Mouse (Mus musculus) heart, embryonic 14.5 days (tissue): ENCODE measurements around the gene Crip1. TPM values are rescaled to one million over a fixed set of nuclear protein-coding genes. Genes with fewer than 3 reads are reported as not detected.
A peak's percentile ranks its signal among the peaks of the same experiment; 100 is the strongest.

Source experiments
- ATAC-seq: fragments of 200-750 bp; cut with Nextera tagmentation; 2 replicates; pipeline ENCODE4 v1.8.0; 2017; ENCODE audit warnings: low read depth, moderate TSS enrichment; ENCODE audit not compliant: insufficient number of reproducible peaks, insufficient read depth, low FRiP score
- H3K27ac ChIP-seq, 2 experiments: fragments of 200-500 bp in 1 of 2; fragments of 300-500 bp in 1 of 2; sonication (generic) in 1 of 2; replicated peaks in 1 of 2; 2 replicates each; pipeline ENCODE4 v1.5.1; 2012 to 2014; ENCODE audit warnings: low read depth in 2 of 2, low read length in 2 of 2, control low read depth in 1 of 2, mild to moderate bottlenecking in 1 of 2, mixed read lengths in 1 of 2; ENCODE audit not compliant: control insufficient read depth in 1 of 2, insufficient read depth in 1 of 2
- H3K27me3 ChIP-seq: fragments of 300-500 bp; sonication (generic); 2 replicates; pipeline ENCODE4 v1.6.1; 2014; ENCODE audit warnings: mild to moderate bottlenecking, low read length, control low read depth; ENCODE audit not compliant: control insufficient read depth, insufficient read depth
- H3K36me3 ChIP-seq: fragments of 300-500 bp; sonication (generic); 2 replicates; pipeline ENCODE4 v1.6.1; 2014; ENCODE audit warnings: mild to moderate bottlenecking, control low read depth, low read length, mixed read lengths; ENCODE audit not compliant: control insufficient read depth, insufficient read depth
- H3K4me1 ChIP-seq, 2 experiments: fragments of 200-500 bp in 1 of 2; fragments of 300-500 bp in 1 of 2; sonication (generic) in 1 of 2; 2 replicates each; pipeline ENCODE4 v1.6.1; 2012 to 2014; ENCODE audit warnings: low read length in 2 of 2, control low read depth in 1 of 2, mixed read lengths in 1 of 2; ENCODE audit not compliant: control insufficient read depth in 2 of 2, insufficient read depth in 2 of 2
- H3K4me2 ChIP-seq: fragments of 300-500 bp; sonication (generic); 2 replicates; pipeline ENCODE4 v1.6.1; 2014; ENCODE audit warnings: mild to moderate bottlenecking, low read length
- H3K4me3 ChIP-seq, 2 experiments: fragments of 200-500 bp in 1 of 2; fragments of 300-500 bp in 1 of 2; sonication (generic) in 1 of 2; 2 replicates each; pipeline ENCODE4 v1.5.1; 2012 to 2014; ENCODE audit warnings: low read length in 2 of 2, mild to moderate bottlenecking in 2 of 2, control low read depth in 1 of 2, low read depth in 1 of 2, moderate library complexity in 1 of 2; ENCODE audit not compliant: control insufficient read depth in 1 of 2, insufficient read depth in 1 of 2
- H3K9ac ChIP-seq: fragments of 300-500 bp; sonication (generic); 2 replicates; pipeline ENCODE4 v1.6.1; 2014; ENCODE audit warnings: mild to moderate bottlenecking, low read length
- H3K9me3 ChIP-seq: fragments of 300-500 bp; sonication (generic); 2 replicates; pipeline ENCODE4 v1.6.1; 2016; ENCODE audit warnings: low read length, control low read depth; ENCODE audit not compliant: control insufficient read depth
- WGBS: fragments of 180-500 bp; shearing (Covaris S2); extraction: QIAGEN DNeasy Blood & Tissue Kit; methylation state at CpG from one replicate; pipeline ENCODE4 v1.1.7; 2014; 5-methylcytosine and 5-hydroxymethylcytosine counted together
- polyA plus RNA-seq: library from polyadenylated mRNA; unstranded; fragments of >200 nt; fragmentation: Nextera tagmentation; extraction: Ambion mirVana; gene quantifications from 2 replicates; pipeline ENCODE4 v1.2.1, GENCODE M21; 2014

Gene Crip1
- polyA plus RNA-seq, 1 experiment from 2014 or later, result 586 TPM

DNA sequence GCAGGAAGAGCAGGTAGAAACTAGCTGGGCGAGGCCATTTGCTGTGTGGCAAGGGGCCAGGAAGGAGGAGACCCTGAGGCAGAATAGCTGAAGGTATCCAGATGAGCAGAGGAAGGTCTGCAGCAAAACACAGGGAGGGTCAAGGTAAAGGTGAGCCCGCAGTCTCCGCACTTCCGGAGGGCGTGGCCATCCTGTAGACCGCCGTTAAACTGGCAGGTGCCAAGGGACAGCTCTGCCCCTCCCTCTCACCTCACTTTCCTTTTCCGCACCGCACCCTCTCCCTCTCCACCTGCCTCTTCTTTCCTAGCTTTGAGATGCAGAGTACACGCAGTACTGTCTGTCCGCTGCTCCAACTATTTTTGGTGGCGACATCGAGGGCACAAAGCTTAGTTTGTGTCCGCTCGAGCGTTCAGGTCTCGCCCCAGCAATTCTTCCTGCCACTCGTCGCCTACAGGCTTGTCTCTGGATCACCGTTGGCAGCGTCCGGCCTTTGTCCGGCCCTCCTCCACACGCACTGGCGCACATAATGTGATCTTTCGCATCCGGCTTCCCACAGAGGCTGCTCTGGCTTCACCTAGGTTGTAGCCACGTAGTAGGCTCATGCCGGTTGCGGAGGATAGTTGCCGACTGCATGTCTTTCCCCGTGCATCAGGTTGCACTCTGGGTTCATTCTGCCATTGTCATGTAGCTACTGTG is 9.1 kb downstream of the Crip1 start:
- Histone ChIP-seq H3K4me1 (peaks cover 25 to 35% of the 10 kb centered on the region in 2 experiments), H3K27me3 (no peaks in the 10 kb centered on the region), H3K4me3 (peak overlapping the region; percentile 41 to 61), H3K27ac (peak overlapping the region; percentile 83 to 84), H3K4me2 (peak overlapping the region; percentile 81), H3K36me3 (0 out of 2 replicates have a peak, but pooled peaks cover 3% of the 10 kb centered on the region), H3K9me3 (no peaks in the 10 kb centered on the region), H3K9ac (peak overlapping the region; percentile 78)
- WGBS, result 4% methylated on average over 32 of the region's 32 CpGs
- no peak for ATAC-seq

DNA sequence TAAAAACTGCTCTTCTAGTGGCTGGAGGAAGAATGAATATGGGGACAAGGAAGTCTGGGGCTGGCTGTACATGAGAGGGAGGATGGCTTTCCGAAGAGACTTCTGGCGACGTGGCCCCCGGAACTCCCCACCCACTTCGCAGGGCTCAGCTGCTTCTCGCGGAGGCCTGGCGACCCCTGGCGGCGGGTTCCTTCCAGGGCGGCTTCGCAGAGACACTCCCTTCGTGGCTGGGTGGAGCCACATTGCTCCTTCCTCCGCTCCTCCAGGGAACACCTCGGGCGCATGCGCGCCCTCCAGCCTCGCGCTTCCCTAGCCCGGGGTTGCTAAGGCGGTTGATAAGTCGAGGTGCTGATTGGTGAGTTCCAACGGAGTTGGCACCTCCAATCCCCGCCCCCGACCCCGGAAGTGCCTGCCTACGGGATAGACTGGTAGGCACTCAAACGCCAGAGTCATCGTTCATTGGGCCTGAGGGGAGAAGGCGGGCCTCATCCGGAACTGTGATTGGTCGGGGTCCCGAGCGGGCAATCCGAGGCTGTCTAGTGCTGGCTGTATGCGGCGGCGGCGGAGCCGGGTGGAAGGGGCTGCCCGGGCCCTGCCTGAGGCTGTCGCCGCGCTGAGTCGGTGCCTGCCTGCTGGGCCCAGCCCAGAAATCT is 9.9 kb downstream of the Crip1 start, which contains the start of gene Tedc1:
Gene Tedc1, plus strand, starts transcription at position 535 of the 653 bp plus-strand sequence.
- H3K9ac ChIP-seq, result peak within 1 kb of the TSS; percentile 78
- H3K36me3 ChIP-seq, result 0 out of 2 replicates have a peak, but pooled peaks cover 3% of the 10 kb centered on the region
- H3K4me2 ChIP-seq, result peak within 1 kb of the TSS; percentile 81
- peak within 1 kb of the TSS; percentile 83 to 84 for H3K27ac ChIP-seq
- ATAC-seq, result peak; percentile 95
- peak within 1 kb of the TSS; percentile 61 to 70 for H3K4me3 ChIP-seq
- WGBS, result 0% methylated on average over 46 of the region's 46 CpGs
- H3K9me3 ChIP-seq, result no peaks in the 10 kb centered on the region
- peaks cover 19 to 29% of the 10 kb centered on the region in 2 experiments for H3K4me1 ChIP-seq
- no peaks in the 10 kb centered on the region for H3K27me3 ChIP-seq

DNA sequence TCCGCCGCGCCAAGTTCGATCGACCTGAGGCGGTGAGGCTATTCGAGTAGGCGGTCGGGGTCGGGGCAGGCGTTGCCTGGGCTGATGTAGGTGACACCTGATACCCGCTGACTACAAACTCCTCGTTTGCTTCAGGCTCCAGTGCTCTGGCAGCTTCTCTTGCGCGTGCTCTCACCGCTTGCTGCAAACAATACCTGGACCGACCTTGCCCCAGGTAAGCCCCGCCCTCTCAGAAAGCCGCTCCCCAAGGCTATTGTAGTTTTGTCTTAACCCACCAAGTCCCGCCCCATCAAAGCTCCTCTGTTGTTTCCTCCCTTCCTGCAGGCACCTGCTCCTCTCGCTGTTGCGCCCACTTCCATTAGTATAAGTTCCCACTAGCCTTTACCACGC is 10.4 kb downstream of the Crip1 start:
- H3K9ac ChIP-seq, result peak overlapping the region; percentile 71
- peak overlapping the region; percentile 81 for H3K4me2 ChIP-seq
- 1% methylated on average over 23 of the region's 23 CpGs for WGBS
- peaks cover 17 to 23% of the 10 kb centered on the region in 2 experiments for H3K4me1 ChIP-seq
- H3K9me3 ChIP-seq, result no peaks in the 10 kb centered on the region
- peak overlapping the region; percentile 61 to 70 for H3K4me3 ChIP-seq
- H3K27ac ChIP-seq, result no peak overlapping the region
- no peaks in the 10 kb centered on the region for H3K27me3 ChIP-seq
- H3K36me3 ChIP-seq, result peaks cover 6% of the 10 kb centered on the region; the same call in 1 of the 2 replicates
- ATAC-seq, result no peak; the same call in 1 of the 2 replicates

DNA sequence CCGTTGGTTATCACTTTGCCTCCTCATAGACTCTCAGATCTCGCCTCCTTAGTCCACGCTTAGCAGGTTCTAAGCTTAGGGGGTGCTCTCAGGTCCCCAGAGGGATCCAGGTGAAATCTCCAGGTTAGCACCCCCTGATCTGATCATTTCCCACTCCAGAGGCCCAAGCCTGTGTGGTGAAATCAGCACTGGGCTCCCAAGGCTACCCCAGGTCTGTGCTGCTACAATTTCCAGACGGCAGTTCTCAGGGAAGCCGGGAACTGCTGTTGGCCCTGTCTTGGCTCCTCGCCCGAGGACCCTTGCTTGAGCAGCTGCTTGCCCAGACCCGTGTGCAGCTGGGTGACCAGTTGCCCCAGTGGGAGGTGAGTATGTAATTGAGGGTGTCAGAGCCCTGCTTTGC is 10.9 kb downstream of the Crip1 start:
- peak overlapping the region; percentile 61 to 70 for H3K4me3 ChIP-seq
- no peak for ATAC-seq
- H3K9me3 ChIP-seq, result no peaks in the 10 kb centered on the region
- peaks cover 17 to 21% of the 10 kb centered on the region in 2 experiments for H3K4me1 ChIP-seq
- WGBS, result 45% methylated on average over 8 of the region's 8 CpGs
- peaks cover 10% of the 10 kb centered on the region; the same call in 1 of the 2 replicates for H3K36me3 ChIP-seq
- no peaks in the 10 kb centered on the region for H3K27me3 ChIP-seq
- H3K27ac ChIP-seq, result no peak overlapping the region
- H3K4me2 ChIP-seq, result peak overlapping the region; percentile 81
- peak overlapping the region; percentile 71 for H3K9ac ChIP-seq

- H3K27ac ChIP-seq, result no peak overlapping the region
- H3K9ac ChIP-seq, result no peak overlapping the region
- no peaks in the 10 kb centered on the region for H3K27me3 ChIP-seq
- ATAC-seq, result no peak
- 90% methylated on average over 8 of the region's 8 CpGs for WGBS
- peaks cover 15% of the 10 kb centered on the region for H3K36me3 ChIP-seq
- H3K9me3 ChIP-seq, result no peaks in the 10 kb centered on the region
- peaks cover 16 to 17% of the 10 kb centered on the region in 2 experiments for H3K4me1 ChIP-seq
- no peak overlapping the region for H3K4me3 ChIP-seq
- peak overlapping the region; percentile 81 for H3K4me2 ChIP-seq
Measured at GRCm38 (mm10) chr12:113157521-113157920, 11.4 kb downstream of the Crip1 start.

- Histone ChIP-seq H3K4me2 (no peak overlapping the region), H3K4me3 (no peak overlapping the region), H3K9me3 (no peaks in the 10 kb centered on the region), H3K27ac (no peak overlapping the region), H3K36me3 (peaks cover 20% of the 10 kb centered on the region), H3K9ac (no peak overlapping the region), H3K4me1 (peaks cover 13 to 14% of the 10 kb centered on the region in 2 experiments), H3K27me3 (no peaks in the 10 kb centered on the region)
- ATAC-seq, result no peak
- WGBS, result 91% methylated on average over 8 of the region's 8 CpGs
Measured at GRCm38 (mm10) chr12:113157971-113158370, 11.9 kb downstream of the Crip1 start.

- peaks cover 0 to 2% of the 10 kb centered on the region in 2 experiments; a peak in 1 of 4 replicates for H3K4me1 ChIP-seq
- H3K9ac ChIP-seq, result no peak overlapping the region; the same call in 1 of the 2 replicates
- H3K36me3 ChIP-seq, result peaks cover 29% of the 10 kb centered on the region
- H3K4me3 ChIP-seq, result no peak overlapping the region
- H3K9me3 ChIP-seq, result no peaks in the 10 kb centered on the region
- no peak overlapping the region for H3K4me2 ChIP-seq
- 76% methylated on average over 11 of the region's 11 CpGs for WGBS
- H3K27me3 ChIP-seq, result no peaks in the 10 kb centered on the region
- peak overlapping the region in 1 of 2 experiments; percentile 33; a peak in 1 of 4 replicates for H3K27ac ChIP-seq
- ATAC-seq, result no peak
Measured at GRCm38 (mm10) chr12:113163561-113164006, 17.5 kb downstream of the Crip1 start.
